Mouse (Mus musculus) forebrain, embryonic 10.5 days (tissue): ENCODE measurements around the gene Tfr2. TPM values are rescaled to one million over a fixed set of nuclear protein-coding genes. Genes with fewer than 3 reads are reported as not detected.

Experiments
- DNase-seq: peaks from one replicate; pipeline ENCODE4 v3.0.0-alpha.2; 2017; ENCODE audit warnings: low spot score; ENCODE audit errors: extremely low spot score
- H3K27ac ChIP-seq: fragments of 300-500 bp; sonication (generic); 2 replicates; pipeline ENCODE4 v1.5.1; 2016; ENCODE audit warnings: mild to moderate bottlenecking
- H3K27me3 ChIP-seq: fragments of 300-500 bp; sonication (generic); 2 replicates; pipeline ENCODE4 v1.6.1; 2016; ENCODE audit warnings: mild to moderate bottlenecking; ENCODE audit not compliant: poor library complexity, severe bottlenecking
- H3K36me3 ChIP-seq: fragments of 300-500 bp; sonication (generic); replicated peaks from 2 replicates; pipeline ENCODE4 v1.6.1; 2016; ENCODE audit warnings: mild to moderate bottlenecking, moderate library complexity
- H3K4me1 ChIP-seq: fragments of 300-500 bp; sonication (generic); 2 replicates; pipeline ENCODE4 v1.6.1; 2016
- H3K4me3 ChIP-seq: fragments of 300-500 bp; sonication (generic); 2 replicates; pipeline ENCODE4 v1.5.1; 2016; ENCODE audit warnings: mild to moderate bottlenecking, moderate library complexity
- H3K9me3 ChIP-seq: fragments of 300-500 bp; sonication (generic); 2 replicates; pipeline ENCODE4 v1.6.1; 2016; ENCODE audit warnings: mild to moderate bottlenecking, moderate library complexity
- WGBS: fragments of 180-500 bp; shearing (Covaris S2); methylation state at CpG from one replicate; pipeline ENCODE4 v1.1.7; 2016; 5-methylcytosine and 5-hydroxymethylcytosine counted together
- polyA plus RNA-seq: library from polyadenylated mRNA; unstranded; fragments of >200 nt; fragmentation: Nextera tagmentation; extraction: Ambion mirVana; gene quantifications from 2 replicates; pipeline ENCODE4 v1.2.1, GENCODE M21; 2016

Tfr2 gene
- polyA plus RNA-seq, 1 experiment from 2014 or later, result 2.5 TPM

- peak overlapping the region; percentile 94 for H3K4me3 ChIP-seq
- DNase-seq, result peak; percentile 59
- H3K27me3 ChIP-seq, result no peaks in the 10 kb centered on the region
- H3K9me3 ChIP-seq, result no peaks in the 10 kb centered on the region
- H3K36me3 ChIP-seq, result peaks cover 50% of the 10 kb centered on the region
- H3K27ac ChIP-seq, result peak overlapping the region; percentile 95
- under 1% methylated on average over 46 of the region's 46 CpGs for whole genome bisulfite sequencing
- H3K4me1 ChIP-seq, result peaks cover 69% of the 10 kb centered on the region
These were observed 38.8 kb upstream of the Tfr2 start for GRCm38 (mm10) chr5:137530588-137531413.

GRCm38 (mm10) chr5:137531414-137532130 lies 38.1 kb upstream of the Tfr2 start:
- Histone ChIP-seq H3K27ac (peak overlapping the region; percentile 95), H3K4me3 (peak overlapping the region; percentile 94), H3K27me3 (no peaks in the 10 kb centered on the region), H3K9me3 (no peaks in the 10 kb centered on the region), H3K36me3 (peaks cover 43% of the 10 kb centered on the region), H3K4me1 (peaks cover 62% of the 10 kb centered on the region)
- peak; percentile 85 for DNase-seq
- under 1% methylated on average over 51 of the region's 51 CpGs for WGBS

- peaks cover 36% of the 10 kb centered on the region for H3K36me3 ChIP-seq
- DNase-seq, result peak; percentile 53
- no peaks in the 10 kb centered on the region for H3K9me3 ChIP-seq
- under 1% methylated on average over 19 of the region's 19 CpGs for WGBS
- peaks cover 57% of the 10 kb centered on the region for H3K4me1 ChIP-seq
- peak overlapping the region; percentile 95 for H3K27ac ChIP-seq
- H3K4me3 ChIP-seq, result peak overlapping the region; percentile 94
- no peaks in the 10 kb centered on the region for H3K27me3 ChIP-seq
These were observed 37.4 kb upstream of the Tfr2 start for GRCm38 (mm10) chr5:137532131-137532807.

GRCm38 (mm10) chr5:137532808-137533116 lies 36.9 kb upstream of the Tfr2 start:
- WGBS, result 0% methylated on average over 12 of the region's 12 CpGs
- DNase-seq, result no peak
- peak overlapping the region; percentile 94 for H3K4me3 ChIP-seq
- peaks cover 57% of the 10 kb centered on the region for H3K4me1 ChIP-seq
- H3K9me3 ChIP-seq, result no peaks in the 10 kb centered on the region
- peaks cover 31% of the 10 kb centered on the region for H3K36me3 ChIP-seq
- H3K27ac ChIP-seq, result peak overlapping the region; percentile 95
- no peaks in the 10 kb centered on the region for H3K27me3 ChIP-seq

- Histone ChIP-seq H3K36me3 (peaks cover 26% of the 10 kb centered on the region), H3K27me3 (no peaks in the 10 kb centered on the region), H3K4me3 (peak within 1 kb of the TSS; percentile 94), H3K4me1 (peaks cover 55% of the 10 kb centered on the region), H3K9me3 (no peaks in the 10 kb centered on the region), H3K27ac (peak within 1 kb of the TSS; percentile 95)
- under 1% methylated on average over 38 of the region's 40 CpGs for WGBS
- DNase-seq, result peak; percentile 97
These were observed 36.4 kb upstream of the Tfr2 start, which contains the start of the genes Epo and Gnb2 for GRCm38 (mm10) chr5:137533117-137533827. Gene Epo, minus strand, starts transcription at chr5:137533242. Gene Gnb2, minus strand, starts transcription at chr5:137533510.

GRCm38 (mm10) chr5:137534762-137535161 lies 34.9 kb upstream of the Tfr2 start:
- peaks cover 44% of the 10 kb centered on the region for H3K4me1 ChIP-seq
- 96% methylated on average over 3 of the region's 3 CpGs for WGBS
- H3K27me3 ChIP-seq, result no peaks in the 10 kb centered on the region
- no peak overlapping the region for H3K4me3 ChIP-seq
- no peaks in the 10 kb centered on the region for H3K9me3 ChIP-seq
- DNase-seq, result no peak
- H3K27ac ChIP-seq, result no peak overlapping the region
- H3K36me3 ChIP-seq, result peaks cover 11% of the 10 kb centered on the region

GRCm38 (mm10) chr5:137535318-137535717 lies 34.3 kb upstream of the Tfr2 start:
- no peak for DNase-seq
- no peaks in the 10 kb centered on the region for H3K27me3 ChIP-seq
- peaks cover 38% of the 10 kb centered on the region for H3K4me1 ChIP-seq
- H3K9me3 ChIP-seq, result no peaks in the 10 kb centered on the region
- H3K4me3 ChIP-seq, result no peak overlapping the region
- H3K36me3 ChIP-seq, result peaks cover 5% of the 10 kb centered on the region
- H3K27ac ChIP-seq, result no peak overlapping the region
- WGBS, result 87% methylated on average over 9 of the region's 9 CpGs

- Histone ChIP-seq H3K27ac (no peak overlapping the region), H3K27me3 (no peaks in the 10 kb centered on the region), H3K36me3 (no peaks in the 10 kb centered on the region), H3K4me1 (peaks cover 17% of the 10 kb centered on the region), H3K9me3 (no peaks in the 10 kb centered on the region), H3K4me3 (no peak overlapping the region)
- DNase-seq, result no peak
- WGBS, result 69% methylated on average over 4 of the region's 4 CpGs
These were observed 32.2 kb upstream of the Tfr2 start for GRCm38 (mm10) chr5:137537461-137537860.

- H3K27me3 ChIP-seq, result no peaks in the 10 kb centered on the region
- no peaks in the 10 kb centered on the region for H3K36me3 ChIP-seq
- H3K4me3 ChIP-seq, result no peak overlapping the region
- peaks cover 9% of the 10 kb centered on the region; the same call in 1 of the 2 replicates for H3K4me1 ChIP-seq
- H3K27ac ChIP-seq, result no peak overlapping the region
- WGBS, result 86% methylated on average over 7 of the region's 7 CpGs
- no peaks in the 10 kb centered on the region for H3K9me3 ChIP-seq
- DNase-seq, result no peak
These were observed 30.3 kb upstream of the Tfr2 start for GRCm38 (mm10) chr5:137539291-137539801.

GRCm38 (mm10) chr5:137540991-137541390 lies 28.6 kb upstream of the Tfr2 start:
- Histone ChIP-seq H3K4me1 (peaks cover 9% of the 10 kb centered on the region; the same call in 1 of the 2 replicates), H3K36me3 (no peaks in the 10 kb centered on the region), H3K27ac (no peak overlapping the region), H3K4me3 (no peak overlapping the region), H3K9me3 (no peaks in the 10 kb centered on the region), H3K27me3 (no peaks in the 10 kb centered on the region)
- no peak for DNase-seq
- WGBS, result 75% methylated on average over 6 of the region's 6 CpGs

- no peak for DNase-seq
- H3K4me3 ChIP-seq, result no peak overlapping the region
- H3K9me3 ChIP-seq, result no peaks in the 10 kb centered on the region
- no peak overlapping the region for H3K27ac ChIP-seq
- H3K4me1 ChIP-seq, result peaks cover 9% of the 10 kb centered on the region; the same call in 1 of the 2 replicates
- H3K27me3 ChIP-seq, result no peaks in the 10 kb centered on the region
- WGBS, result 79% methylated on average over 5 of the region's 5 CpGs
- H3K36me3 ChIP-seq, result no peaks in the 10 kb centered on the region
These were observed 27.7 kb upstream of the Tfr2 start for GRCm38 (mm10) chr5:137541768-137542540.
